Mouse (Mus musculus): ENCODE results near the gene Gpr19. TPM values are rescaled to one million over a fixed set of nuclear protein-coding genes. Genes with fewer than 3 reads are reported as not detected.

Gene Gpr19
- polyA plus RNA-seq (2015; fragmentation: Nextera tagmentation; extraction: Ambion mirVana) = 9.6 and 10.7 TPM in 2 replicates

- Histone ChIP-seq H3K27me3 (no peaks in the 10 kb centered on the region), H3K4me3 (peak within 1 kb of the TSS; percentile 53), H3K36me3 (peaks cover 5% of the 10 kb centered on the region; the same call in 1 of the 2 replicates), H3K4me2 (peak within 1 kb of the TSS; percentile 74), H3K9me3 (no peaks in the 10 kb centered on the region), H3K27ac (peak within 1 kb of the TSS; percentile 100), H3K9ac (peak within 1 kb of the TSS; percentile 70), H3K4me1 (peaks cover 17% of the 10 kb centered on the region; the same call in 1 of the 2 replicates)
- ATAC-seq (ENCODE audit: borderline replicate concordance, extremely low read depth, low FRiP score, low TSS enrichment) = peak; percentile 94
- under 1% methylated on average over 51 of the region's 51 CpGs for WGBS
These were observed at the start of gene Gpr19 for GRCm38 (mm10) chr6:134898095-134898965. TSS of gene Gpr19 (minus strand) at chr6:134898578.

- H3K4me2 ChIP-seq = no peak overlapping the region
- 41% methylated on average over 13 of the region's 13 CpGs for WGBS
These were observed 49.1 kb upstream of the Gpr19 start for GRCm38 (mm10) chr6:134947311-134948087.

GRCm38 (mm10) chr6:134946858-134947257 lies 48.5 kb upstream of the Gpr19 start:
- Histone ChIP-seq H3K27me3 (no peaks in the 10 kb centered on the region), H3K9ac (no peak overlapping the region), H3K4me3 (no peak overlapping the region), H3K27ac (no peak overlapping the region), H3K4me1 (0 out of 2 replicates have a peak, but pooled peaks cover 4% of the 10 kb centered on the region), H3K36me3 (peaks cover 13% of the 10 kb centered on the region; the same call in 1 of the 2 replicates), H3K4me2 (no peak overlapping the region), H3K9me3 (no peaks in the 10 kb centered on the region)
- WGBS = 78% methylated on average over 9 of the region's 9 CpGs
- no peak for ATAC-seq (ENCODE audit: borderline replicate concordance, extremely low read depth, low FRiP score, low TSS enrichment)

More at GRCm38 (mm10) chr6:134947311-134948087, 49.1 kb upstream of the Gpr19 start:
- H3K36me3 ChIP-seq = peaks cover 11% of the 10 kb centered on the region
- no peak overlapping the region for H3K27ac ChIP-seq
- H3K4me3 ChIP-seq = no peak overlapping the region
- H3K27me3 ChIP-seq = no peaks in the 10 kb centered on the region
- no peak overlapping the region for H3K9ac ChIP-seq
- 0 out of 2 replicates have a peak, but pooled peaks have one; percentile 56 for ATAC-seq (ENCODE audit: borderline replicate concordance, extremely low read depth, low FRiP score, low TSS enrichment)
- 0 out of 2 replicates have a peak, but pooled peaks cover 4% of the 10 kb centered on the region for H3K4me1 ChIP-seq
- no peaks in the 10 kb centered on the region for H3K9me3 ChIP-seq

GRCm38 (mm10) chr6:134946054-134946453 lies 47.7 kb upstream of the Gpr19 start:
- ATAC-seq (ENCODE audit: borderline replicate concordance, extremely low read depth, low FRiP score, low TSS enrichment) = no peak
- WGBS = 57% methylated on average over 6 of the region's 6 CpGs
- no peak overlapping the region for H3K27ac ChIP-seq

GRCm38 (mm10) chr6:134943759-134944407 lies 45.5 kb upstream of the Gpr19 start:
- 72% methylated on average over 13 of the region's 13 CpGs for WGBS
- H3K27ac ChIP-seq = no peak overlapping the region
- no peaks in the 10 kb centered on the region for H3K27me3 ChIP-seq
- H3K9me3 ChIP-seq = no peaks in the 10 kb centered on the region
- 0 out of 2 replicates have a peak, but pooled peaks cover 4% of the 10 kb centered on the region for H3K4me1 ChIP-seq
- H3K36me3 ChIP-seq = peaks cover 17% of the 10 kb centered on the region; the same call in 1 of the 2 replicates
- no peak overlapping the region for H3K4me2 ChIP-seq
- ATAC-seq (ENCODE audit: borderline replicate concordance, extremely low read depth, low FRiP score, low TSS enrichment) = no peak
- no peak overlapping the region for H3K9ac ChIP-seq
- H3K4me3 ChIP-seq = no peak overlapping the region

More at GRCm38 (mm10) chr6:134946054-134946453, 47.7 kb upstream of the Gpr19 start:
- Histone ChIP-seq H3K4me3 (no peak overlapping the region), H3K9ac (no peak overlapping the region), H3K9me3 (no peaks in the 10 kb centered on the region), H3K4me2 (no peak overlapping the region), H3K4me1 (0 out of 2 replicates have a peak, but pooled peaks cover 4% of the 10 kb centered on the region), H3K36me3 (peaks cover 15% of the 10 kb centered on the region; the same call in 1 of the 2 replicates), H3K27me3 (no peaks in the 10 kb centered on the region)

- Histone ChIP-seq H3K9ac (no peak overlapping the region), H3K9me3 (no peaks in the 10 kb centered on the region), H3K27me3 (no peaks in the 10 kb centered on the region), H3K4me3 (no peak overlapping the region), H3K27ac (no peak overlapping the region), H3K4me2 (no peak overlapping the region), H3K36me3 (peaks cover 17% of the 10 kb centered on the region; the same call in 1 of the 2 replicates), H3K4me1 (no peaks in the 10 kb centered on the region)
- ATAC-seq (ENCODE audit: borderline replicate concordance, extremely low read depth, low FRiP score, low TSS enrichment) = no peak
- 61% methylated on average over 4 of the region's 4 CpGs for WGBS
These were observed 41.4 kb upstream of the Gpr19 start for GRCm38 (mm10) chr6:134939781-134940180.

- Histone ChIP-seq H3K4me1 (peaks cover 25% of the 10 kb centered on the region), H3K27me3 (no peaks in the 10 kb centered on the region), H3K9me3 (no peaks in the 10 kb centered on the region), H3K4me2 (no peak overlapping the region), H3K27ac (no peak overlapping the region), H3K4me3 (no peak overlapping the region), H3K9ac (no peak overlapping the region), H3K36me3 (no peaks in the 10 kb centered on the region)
- ATAC-seq (ENCODE audit: borderline replicate concordance, extremely low read depth, low FRiP score, low TSS enrichment) = no peak
- 81% methylated on average over 5 of the region's 5 CpGs for WGBS
These were observed 35.9 kb upstream of the Gpr19 start for GRCm38 (mm10) chr6:134934305-134934704.

- WGBS = 66% methylated on average over 2 of the region's 2 CpGs
- no peak overlapping the region for H3K4me3 ChIP-seq
- H3K9ac ChIP-seq = no peak overlapping the region
These were observed 34.8 kb upstream of the Gpr19 start for GRCm38 (mm10) chr6:134933207-134933558.

GRCm38 (mm10) chr6:134932486-134933206 lies 34.3 kb upstream of the Gpr19 start:
- peak overlapping the region; percentile 39 for H3K4me2 ChIP-seq
- no peak for ATAC-seq (ENCODE audit: borderline replicate concordance, extremely low read depth, low FRiP score, low TSS enrichment)
- H3K9me3 ChIP-seq = no peaks in the 10 kb centered on the region
- no peak overlapping the region for H3K9ac ChIP-seq
- H3K4me3 ChIP-seq = no peak overlapping the region
- peak overlapping the region; percentile 20; the same call in 1 of the 2 replicates for H3K27ac ChIP-seq
- H3K36me3 ChIP-seq = no peaks in the 10 kb centered on the region
- H3K27me3 ChIP-seq = no peaks in the 10 kb centered on the region
- H3K4me1 ChIP-seq = peaks cover 27% of the 10 kb centered on the region
- WGBS = 51% methylated on average over 12 of the region's 12 CpGs

More at GRCm38 (mm10) chr6:134933207-134933558, 34.8 kb upstream of the Gpr19 start:
- Histone ChIP-seq H3K9me3 (no peaks in the 10 kb centered on the region), H3K4me1 (peaks cover 27% of the 10 kb centered on the region), H3K27ac (0 out of 2 replicates have a peak overlapping the region, but pooled peaks have one; percentile 20), H3K36me3 (no peaks in the 10 kb centered on the region), H3K4me2 (0 out of 2 replicates have a peak overlapping the region, but pooled peaks have one; percentile 39), H3K27me3 (no peaks in the 10 kb centered on the region)
- ATAC-seq (ENCODE audit: borderline replicate concordance, extremely low read depth, low FRiP score, low TSS enrichment) = no peak

- no peaks in the 10 kb centered on the region for H3K27me3 ChIP-seq
- H3K4me3 ChIP-seq = no peak overlapping the region
- no peak overlapping the region for H3K9ac ChIP-seq
- H3K4me1 ChIP-seq = peaks cover 31% of the 10 kb centered on the region
- ATAC-seq (ENCODE audit: borderline replicate concordance, extremely low read depth, low FRiP score, low TSS enrichment) = no peak
- H3K27ac ChIP-seq = no peak overlapping the region
- H3K36me3 ChIP-seq = no peaks in the 10 kb centered on the region
- H3K4me2 ChIP-seq = peak overlapping the region; percentile 65
- no peaks in the 10 kb centered on the region for H3K9me3 ChIP-seq
- WGBS = 78% methylated on average over 3 of the region's 3 CpGs
These were observed 32.8 kb upstream of the Gpr19 start for GRCm38 (mm10) chr6:134931146-134931545.
